ENCODE assay signal across 9 mouse cellular contexts in genomic region chr15:95772861-95773836, GRCm38 (mm10). TPM values are rescaled to one million over a fixed set of nuclear protein-coding genes. Genes with fewer than 3 reads are reported as not detected.
DNase-seq lines count a peak whose midpoint lies in the region; TF ChIP-seq lines count a peak whose summit lies in the region.
"Had no signal": no experiment of that assay in that cellular context is flagged by ENCODE, and none has a peak within 500 bp of the region (broad histone marks: within the 10 kb centered on the region; RNA-seq: fewer than 3 reads in every experiment).

No protein-coding gene starts in this region.

- no peaks in the 10 kb centered on the region for H3K4me1 ChIP-seq in heart, adult 2 months (ENCODE audit: control insufficient read depth, insufficient read depth, low read length)
- no peaks in the 10 kb centered on the region for H3K4me1 ChIP-seq in heart, embryonic 10.5 days
- 0 out of 2 replicates have a peak, but pooled peaks cover 2% of the 10 kb centered on the region for H3K4me1 ChIP-seq in bone marrow macrophage, adult 2 months (ENCODE audit: control insufficient read depth, insufficient read depth, low read length)
- H3K4me1 ChIP-seq: embryonic facial prominence, embryonic 13.5 days had no signal

- H3K27me3 ChIP-seq in heart, adult 2 months (ENCODE audit: control insufficient read depth, insufficient read depth, low read length), result no peaks in the 10 kb centered on the region
- no peaks in the 10 kb centered on the region for H3K27me3 ChIP-seq in heart, embryonic 10.5 days (ENCODE audit: insufficient read depth, poor library complexity, severe bottlenecking)
- H3K27me3 ChIP-seq: embryonic facial prominence, embryonic 13.5 days had no signal

- intact Hi-C loops in heart, adult 2 months (cut with DNase I), result loop anchor here (2.0 kb wide), 2 partner anchors 108 to 170 kb away; no protein-coding TSS in a partner anchor

- peak; percentile 71 to 84 for DNase-seq in heart, adult 2 months
- DNase-seq in heart, embryonic 10.5 days (ENCODE audit: low spot score), result no peak
- DNase-seq in CD8-positive naive resting alpha-beta T cell, adult 2 months (ENCODE audit: low read depth in 2 of 2, low spot score in 2 of 2), result peak; percentile 71 to 81
- peak; percentile 79 for DNase-seq in gastrocnemius, adult 18-20 months (ENCODE audit: low spot score)
- peak; percentile 76 to 89 for DNase-seq in kidney, postnatal 36 days
- peak; percentile 69 to 83 for DNase-seq in lung, postnatal 4 days
- peak; percentile 78 to 90 for DNase-seq in spleen, postnatal 4 days (ENCODE audit: low spot score in 2 of 2)

- no peak overlapping the region for H3K4me3 ChIP-seq in heart, adult 2 months
- H3K4me3 ChIP-seq in heart, embryonic 10.5 days, result no peak overlapping the region
- no peak overlapping the region for H3K4me3 ChIP-seq in bone marrow macrophage, adult 2 months (ENCODE audit: insufficient read depth, low read length)
- H3K4me3 ChIP-seq: embryonic facial prominence, embryonic 13.5 days had no signal

- 63% methylated on average over 14 of the region's 14 CpGs for WGBS in heart, adult 2 months
- WGBS in heart, embryonic 10.5 days, result 52% methylated on average over 14 of the region's 14 CpGs

- no peak for TF ChIP-seq POLR2A in heart, adult 2 months (IDR thresholded peaks at IDR 0.05; ENCODE audit: insufficient read depth, low read depth, low read length)
- no peak for TF ChIP-seq POLR2A in bone marrow macrophage, adult 2 months (IDR thresholded peaks at IDR 0.05; ENCODE audit: borderline replicate concordance, low read depth, low read length)

- no peaks in the 10 kb centered on the region for H3K9me3 ChIP-seq in heart, embryonic 10.5 days
- H3K9me3 ChIP-seq: embryonic facial prominence, embryonic 13.5 days had no signal

- no peaks in the 10 kb centered on the region for H3K79me2 ChIP-seq in heart, adult 2 months (replicated peaks; ENCODE audit: control insufficient read depth, insufficient read depth, low read length)

- no peak overlapping the region for H3K9ac ChIP-seq in heart, adult 2 months (ENCODE audit: low read depth, low read length)
- H3K9ac ChIP-seq: embryonic facial prominence, embryonic 13.5 days had no signal

- H3K27ac ChIP-seq in heart, adult 2 months, result no peak overlapping the region
- no peak overlapping the region for H3K27ac ChIP-seq in heart, embryonic 10.5 days
- H3K27ac ChIP-seq in bone marrow macrophage, adult 2 months (ENCODE audit: insufficient read depth, low read depth, low read length), result no peak overlapping the region
- H3K27ac ChIP-seq: embryonic facial prominence, embryonic 13.5 days had no signal

- H3K36me3 ChIP-seq in heart, adult 2 months (ENCODE audit: control insufficient read depth, insufficient read depth, low read length), result no peaks in the 10 kb centered on the region
- no peaks in the 10 kb centered on the region for H3K36me3 ChIP-seq in heart, embryonic 10.5 days
- H3K36me3 ChIP-seq: embryonic facial prominence, embryonic 13.5 days had no signal

- TF ChIP-seq CTCF in heart, adult 2 months (IDR thresholded peaks at IDR 0.05), result peak; percentile 97; the same call in 1 of the 2 replicates
- TF ChIP-seq CTCF in bone marrow macrophage, adult 2 months (IDR thresholded peaks at IDR 0.05; ENCODE audit: low read depth, low read length), result peak; percentile 75

- TF ChIP-seq EP300 in heart, adult 2 months (IDR thresholded peaks at IDR 0.05; ENCODE audit: insufficient read depth, low read depth, low read length), result peak; percentile 73; the same call in 1 of the 2 replicates

RNA-seq across cellular contexts. Expression of gene Ano6, which starts 17.5 kb away (rescaled TPM):
- total RNA-seq in heart, adult 2 months (2021), result 10 to 100 TPM; 17.3 to 19.6 TPM
- 14.1 and 22.5 TPM in 2 replicates for polyA plus RNA-seq in heart, adult 2 months (2012; rRNA removed)
- polyA plus RNA-seq in heart, embryonic 10.5 days (2016; fragmentation: Nextera tagmentation; extraction: Ambion mirVana), result 40.8 and 44.4 TPM in 2 replicates
- polyA plus RNA-seq in bone marrow macrophage, adult 2 months (2012; ENCODE audit: insufficient read depth, insufficient read length, missing spikeins), result 64.0 and 73.0 TPM in 2 replicates
- total RNA-seq in gastrocnemius, adult 18-20 months (2021), result 10 to 100 TPM; 37.9 to 45.8 TPM
